Mouse (Mus musculus) heart, postnatal 25 days (tissue): ENCODE data around the gene Pak6. TPM values are rescaled to one million over a fixed set of nuclear protein-coding genes. Genes with fewer than 3 reads are reported as not detected.

ENCODE experiments used
- total RNA-seq, 2 experiments: library from RNA; stranded (reverse); gene quantifications; 2 replicates each; pipeline ENCODE4 v1.2.3; 2021

The Pak6 gene
- total RNA-seq, 2 experiments from 2014 or later, result 6.4 to 9.9 TPM

Other genes with a start within 250 kb of the Pak6 start
- gene Srp14, start 183.6 kb upstream of the Pak6 start, total RNA-seq, result 100 to 1,000 TPM; 107 to 116 TPM
- 10 to 100 TPM in 1 of 2 experiments, 1 to 10 TPM in 1; 7.3 to 11.5 TPM for gene Bmf, start 113.6 kb upstream of the Pak6 start, total RNA-seq
- 1 to 10 TPM; 1.9 to 2.2 TPM for gene Bub1b, start 65.1 kb upstream of the Pak6 start, total RNA-seq
- gene Ankrd63, start 40.7 kb downstream of the Pak6 start, total RNA-seq, result 1 to 10 TPM; 1.8 to 3.0 TPM
- 1 to 10 TPM; 1.9 to 2.8 TPM for gene Plcb2, start 65.1 kb downstream of the Pak6 start, total RNA-seq
- gene Inafm2, start 82.5 kb downstream of the Pak6 start, total RNA-seq, result 10 to 100 TPM; 26.7 to 32.4 TPM
- gene Ccdc9b, start 99.4 kb downstream of the Pak6 start, total RNA-seq, result 10 to 100 TPM; 23.0 to 24.2 TPM
- not detected for gene Phgr1, start 109.5 kb downstream of the Pak6 start, total RNA-seq
- gene Disp2, start 116.4 kb downstream of the Pak6 start, total RNA-seq, result under 1 TPM in 1 of 2 experiments, not detected in 1; 0.03 TPM
- gene Knstrn, start 150.7 kb downstream of the Pak6 start, total RNA-seq, result 1 to 10 TPM; 1.4 to 1.6 TPM
- gene Ivd, start 198.7 kb downstream of the Pak6 start, total RNA-seq, result 100 to 1,000 TPM; 297 to 304 TPM
- 10 to 100 TPM; 14.7 to 18.2 TPM for gene Bahd1, start 237.1 kb downstream of the Pak6 start, total RNA-seq